Mouse (Mus musculus) kidney, postnatal 0 days (tissue): Measurements from ENCODE around the gene Hes2. TPM values are rescaled to one million over a fixed set of nuclear protein-coding genes. Genes with fewer than 3 reads are reported as not detected.

Experiments used
- ATAC-seq: fragments of 200-750 bp; cut with Nextera tagmentation; replicated peaks from 2 replicates; pipeline ENCODE4 v1.8.0; 2017; ENCODE audit warnings: low read depth, moderate number of reproducible peaks, moderate TSS enrichment, moderate library complexity; ENCODE audit not compliant: low FRiP score
- DNase-seq: peaks from one replicate; pipeline ENCODE4 v3.0.0-alpha.2; 2016; ENCODE audit warnings: low spot score
- H3K27ac ChIP-seq: fragments of 300-500 bp; sonication (generic); 2 replicates; pipeline ENCODE4 v1.5.1; 2014; ENCODE audit warnings: mild to moderate bottlenecking
- H3K27me3 ChIP-seq: fragments of 300-500 bp; sonication (generic); 2 replicates; pipeline ENCODE4 v1.6.1; 2014; ENCODE audit warnings: low read length, mixed read lengths; ENCODE audit not compliant: insufficient read depth
- H3K36me3 ChIP-seq: fragments of 300-500 bp; sonication (generic); 2 replicates; pipeline ENCODE4 v1.6.1; 2014; ENCODE audit warnings: low read length, mixed read lengths; ENCODE audit not compliant: insufficient read depth
- H3K4me1 ChIP-seq: fragments of 300-500 bp; sonication (generic); replicated peaks from 2 replicates; pipeline ENCODE4 v1.6.1; 2014; ENCODE audit warnings: antibody characterized with exemption, low read length, mixed read lengths; ENCODE audit not compliant: insufficient read depth
- H3K4me2 ChIP-seq: fragments of 300-500 bp; sonication (generic); 2 replicates; pipeline ENCODE4 v1.6.1; 2014; ENCODE audit warnings: mild to moderate bottlenecking, low read length, moderate library complexity, mixed read lengths
- H3K4me3 ChIP-seq: fragments of 300-500 bp; sonication (generic); replicated peaks from 2 replicates; pipeline ENCODE4 v1.5.1; 2014; ENCODE audit warnings: low read depth, low read length
- H3K9ac ChIP-seq: fragments of 300-500 bp; sonication (generic); 2 replicates; pipeline ENCODE4 v1.6.1; 2014; ENCODE audit warnings: low read depth, low read length
- H3K9me3 ChIP-seq: fragments of 300-500 bp; sonication (generic); replicated peaks from 2 replicates; pipeline ENCODE4 v1.6.1; 2016; ENCODE audit warnings: low read length, inconsistent platforms, mixed read lengths
- CTCF ChIP-seq: IDR thresholded peaks from 2 replicates; pipeline ENCODE4 v1.5.1; 2016; ENCODE audit warnings: antibody characterized with exemption, low read depth, mild to moderate bottlenecking, moderate library complexity
- WGBS: fragments of 180-500 bp; shearing (Covaris S2); extraction: QIAGEN DNeasy Blood & Tissue Kit; methylation state at CpG from one replicate; pipeline ENCODE4 v1.1.7; 2014; 5-methylcytosine and 5-hydroxymethylcytosine counted together
- polyA plus RNA-seq: library from polyadenylated mRNA; unstranded; fragments of >200 nt; fragmentation: Nextera tagmentation; extraction: Ambion mirVana; gene quantifications from 2 replicates; pipeline ENCODE4 v1.2.1, GENCODE M21; 2015

Gene Hes2
- polyA plus RNA-seq, 1 experiment from 2014 or later: 0.41 TPM

DNA sequence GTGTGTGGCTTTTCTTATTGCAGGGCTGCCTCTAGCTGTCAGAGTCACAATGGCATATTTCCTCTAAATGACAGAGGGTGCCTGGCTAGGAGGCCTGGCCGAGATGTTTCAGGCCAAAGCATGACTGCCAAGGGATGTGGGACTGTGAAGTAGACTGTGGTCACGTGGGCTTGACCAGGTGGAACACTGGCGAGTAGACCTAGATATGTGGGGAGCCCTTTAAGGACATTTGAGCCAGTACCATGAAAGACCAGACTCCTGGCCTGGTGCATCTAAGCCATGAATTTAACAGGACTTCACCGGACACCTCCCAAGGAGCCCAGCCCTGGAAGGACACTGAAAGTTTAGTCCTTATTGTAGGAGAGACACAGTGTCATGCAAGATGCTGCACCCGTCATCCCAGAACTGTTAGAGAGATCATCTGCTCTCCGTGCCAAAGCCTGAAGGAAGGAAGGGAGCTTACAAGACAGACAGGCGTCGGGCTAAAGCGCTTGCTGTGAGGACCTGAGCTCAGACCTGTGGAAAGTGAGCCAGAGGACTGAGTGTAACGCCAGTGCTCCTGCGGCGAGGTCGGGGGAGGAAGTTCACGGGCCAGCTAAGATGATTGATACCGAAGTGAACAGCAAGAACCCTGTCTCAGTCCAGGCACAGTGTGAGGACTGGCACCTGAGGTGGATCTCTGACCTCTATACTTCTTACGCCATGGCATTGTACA is 21.4 kb downstream of the Hes2 start:
- Histone ChIP-seq H3K9me3 (no peaks in the 10 kb centered on the region), H3K4me3 (no peak overlapping the region), H3K27me3 (no peaks in the 10 kb centered on the region), H3K9ac (no peak overlapping the region), H3K36me3 (no peaks in the 10 kb centered on the region), H3K4me2 (no peak overlapping the region), H3K27ac (no peak overlapping the region), H3K4me1 (0 out of 2 replicates have a peak, but pooled peaks cover 12% of the 10 kb centered on the region)
- 67% methylated on average over 16 of the region's 16 CpGs for WGBS
- TF ChIP-seq CTCF: no peak
- DNase-seq: no peak
- no peak for ATAC-seq

DNA sequence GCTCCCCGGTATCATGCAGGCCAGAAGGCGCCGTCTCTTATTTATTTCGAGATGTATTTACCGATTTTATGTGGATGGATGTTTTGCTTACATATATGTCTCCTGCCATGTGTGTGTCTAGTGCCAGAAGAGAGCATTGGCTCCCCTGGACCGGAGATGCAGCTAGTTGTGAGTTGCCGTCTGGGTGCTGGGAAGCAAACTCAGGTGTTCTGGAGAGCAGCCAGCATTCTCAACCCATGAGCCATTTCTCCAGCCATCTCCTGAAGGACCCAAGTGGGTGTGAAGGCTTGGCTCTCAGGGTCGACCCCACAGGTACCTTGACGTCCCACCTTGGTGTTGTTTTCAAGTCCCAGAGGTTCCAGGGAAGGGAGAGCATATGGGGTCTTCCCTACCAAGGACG is 23.5 kb downstream of the Hes2 start:
- H3K4me1 ChIP-seq: peaks cover 25% of the 10 kb centered on the region; the same call in 1 of the 2 replicates
- WGBS: 90% methylated on average over 10 of the region's 10 CpGs
- no peak overlapping the region for H3K9ac ChIP-seq
- H3K4me2 ChIP-seq: no peak overlapping the region
- no peaks in the 10 kb centered on the region for H3K36me3 ChIP-seq
- ATAC-seq: no peak
- DNase-seq: no peak
- no peak overlapping the region for H3K27ac ChIP-seq
- no peaks in the 10 kb centered on the region for H3K9me3 ChIP-seq
- H3K4me3 ChIP-seq: no peak overlapping the region
- H3K27me3 ChIP-seq: no peaks in the 10 kb centered on the region
- TF ChIP-seq CTCF: no peak

DNA sequence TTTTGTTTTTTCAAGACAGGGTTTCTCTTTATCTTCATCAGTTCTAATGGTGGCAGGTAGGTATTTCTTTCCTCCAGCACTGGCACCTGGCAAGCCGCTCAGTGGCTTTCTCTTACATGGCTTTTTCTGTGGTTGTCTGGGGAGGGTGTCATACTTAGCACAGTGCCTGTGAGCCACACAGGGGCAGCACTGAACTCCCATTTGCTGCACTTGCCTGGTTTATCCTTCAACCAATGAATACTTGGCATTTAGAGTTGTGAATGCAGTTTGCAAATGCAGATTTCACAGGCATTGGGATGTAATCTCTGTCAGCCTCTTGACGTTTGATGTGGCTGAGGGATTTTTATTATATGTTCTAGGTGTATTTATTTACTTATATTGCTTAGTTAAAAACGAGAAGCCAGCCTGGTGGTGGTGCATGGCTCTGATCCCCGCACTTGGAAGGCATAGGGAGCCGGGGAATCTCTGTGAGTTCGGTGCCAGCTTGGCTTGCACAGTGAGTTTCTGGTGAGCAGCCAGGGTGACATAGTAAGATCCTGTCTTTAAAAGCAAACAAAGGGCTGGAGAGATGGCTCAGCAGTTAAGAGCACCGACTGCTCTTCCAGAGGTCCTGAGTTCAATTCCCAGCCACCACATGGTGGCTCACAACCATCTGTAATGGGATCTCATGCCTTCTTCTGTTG is 25.8 kb downstream of the Hes2 start:
- Histone ChIP-seq H3K27me3 (no peaks in the 10 kb centered on the region), H3K4me3 (no peak overlapping the region), H3K27ac (no peak overlapping the region), H3K9me3 (no peaks in the 10 kb centered on the region), H3K9ac (no peak overlapping the region), H3K36me3 (no peaks in the 10 kb centered on the region), H3K4me1 (peaks cover 19% of the 10 kb centered on the region; the same call in 1 of the 2 replicates), H3K4me2 (no peak overlapping the region)
- peak; percentile 51 for TF ChIP-seq CTCF
- WGBS: 71% methylated on average over 7 of the region's 7 CpGs
- DNase-seq (no peak), ATAC-seq (no peak)

DNA sequence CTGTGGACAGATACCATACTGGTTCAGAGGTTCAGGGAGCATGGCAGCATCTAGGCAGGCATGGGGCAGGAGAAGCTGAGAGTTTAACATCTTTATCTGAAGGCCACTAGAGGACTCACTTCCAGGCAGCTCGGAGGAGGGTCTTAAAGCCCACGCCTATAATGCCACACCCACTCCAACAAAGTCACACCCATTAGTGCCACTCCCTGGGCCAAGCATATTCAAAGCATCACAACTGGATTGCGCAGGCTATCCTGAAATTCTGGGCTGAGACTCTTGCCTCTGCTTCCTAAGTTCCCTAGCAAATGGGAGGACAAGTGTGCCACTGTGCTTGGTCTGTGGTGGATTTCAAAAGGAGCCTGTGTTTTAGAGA is 26.5 kb downstream of the Hes2 start:
- Histone ChIP-seq H3K4me3 (peak overlapping the region; percentile 14; the same call in 1 of the 2 replicates), H3K9me3 (no peaks in the 10 kb centered on the region), H3K36me3 (no peaks in the 10 kb centered on the region), H3K4me2 (peak overlapping the region; percentile 55), H3K27me3 (no peaks in the 10 kb centered on the region), H3K9ac (peak overlapping the region; percentile 24; the same call in 1 of the 2 replicates), H3K4me1 (peaks cover 19% of the 10 kb centered on the region; the same call in 1 of the 2 replicates), H3K27ac (peak overlapping the region; percentile 92)
- WGBS: 4% methylated on average over 3 of the region's 3 CpGs
- DNase-seq: peak; percentile 91
- peak; percentile 70 for TF ChIP-seq CTCF
- ATAC-seq: peak; percentile 75

DNA sequence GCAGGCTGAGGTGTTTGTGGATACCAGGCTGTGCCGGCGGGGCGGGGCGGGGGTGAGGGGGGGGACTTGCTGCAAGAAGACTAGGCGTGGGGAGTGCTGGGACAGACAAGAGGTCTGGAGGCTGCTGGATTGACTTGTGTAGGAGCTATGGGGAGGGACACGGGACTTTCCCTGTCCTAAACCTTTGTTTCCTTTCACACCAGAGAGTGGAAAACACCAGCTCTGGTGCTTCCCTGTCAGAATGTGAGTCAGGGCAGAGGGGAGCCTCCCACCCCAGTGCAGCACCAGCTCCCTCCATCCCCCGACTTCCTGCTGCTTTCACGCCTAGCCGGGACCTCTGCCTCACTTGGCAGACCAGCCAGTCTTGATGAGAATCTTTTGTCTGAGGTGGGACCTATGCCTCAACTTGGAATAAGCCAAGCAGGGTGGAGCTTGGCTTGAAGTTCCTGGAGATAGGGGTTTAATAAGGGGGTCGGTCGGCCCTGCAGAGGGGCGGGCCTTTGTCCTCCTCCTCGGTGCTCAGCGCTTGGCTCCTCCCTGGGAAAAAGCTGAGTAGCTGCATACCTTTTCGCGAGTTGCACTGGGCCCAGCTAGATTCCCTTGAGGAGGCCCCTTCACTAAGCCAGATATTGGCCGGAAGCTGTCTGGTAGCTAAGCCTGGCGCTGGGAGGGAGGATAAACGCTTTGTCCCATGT is 27.0 kb downstream of the Hes2 start:
- Histone ChIP-seq H3K27me3 (no peaks in the 10 kb centered on the region), H3K36me3 (no peaks in the 10 kb centered on the region), H3K9ac (peak overlapping the region; percentile 24; the same call in 1 of the 2 replicates), H3K27ac (peak overlapping the region; percentile 92), H3K9me3 (no peaks in the 10 kb centered on the region), H3K4me1 (peaks cover 18% of the 10 kb centered on the region; the same call in 1 of the 2 replicates), H3K4me3 (peak overlapping the region; percentile 14; the same call in 1 of the 2 replicates), H3K4me2 (peak overlapping the region; percentile 55)
- ATAC-seq (peak; percentile 80), DNase-seq (peak; percentile 84)
- 2% methylated on average over 19 of the region's 19 CpGs for WGBS
- no peak for TF ChIP-seq CTCF
